Mouse (Mus musculus) gastrocnemius, postnatal 25 days (tissue): Measurements from ENCODE around the gene 2310039H08Rik. TPM values are rescaled to one million over a fixed set of nuclear protein-coding genes. Genes with fewer than 3 reads are reported as not detected.

Source experiments
- DNase-seq: peaks from one replicate; pipeline ENCODE4 v3.0.0; 2022
- long read RNA-seq, 2 experiments: library from polyadenylated mRNA; stranded (forward); transcript quantifications; one replicate each; pipeline ENCODE4 v2.0.0; 2021
- total RNA-seq, 2 experiments: library from RNA; stranded (reverse); gene quantifications; 1 replicate in 1 of 2; 2 replicates in 1 of 2; pipeline ENCODE4 v1.2.3; 2021

Gene 2310039H08Rik
- total RNA-seq, result 10 to 100 TPM; 34.9 to 35.0 TPM
- long read RNA-seq, experiment 1, transcript 2310039H08Rik-201 (1 exons, 762 nt), result major isoform, 130 of 130 reads
- long read RNA-seq, experiment 1, partial matches to known transcripts, result 0 of 130 reads
- long read RNA-seq, experiment 1, other reads (novel, unspliced or antisense), result 0 of 130 reads
- long read RNA-seq, experiment 2, transcript 2310039H08Rik-201 (1 exons, 762 nt), result major isoform, 121 of 121 reads
- long read RNA-seq, experiment 2, partial matches to known transcripts, result 0 of 121 reads
- long read RNA-seq, experiment 2, other reads (novel, unspliced or antisense), result 0 of 121 reads

- peak; percentile 84 for DNase-seq
These were observed at the start of gene 2310039H08Rik for GRCm38 (mm10) chr17:46772404-46773277. Gene 2310039H08Rik, plus strand, starts transcription at chr17:46772635.

GRCm38 (mm10) chr17:46724477-46725084, 47.9 kb upstream of the 2310039H08Rik start:
- no peak for DNase-seq

GRCm38 (mm10) chr17:46725273-46725672, 47.2 kb upstream of the 2310039H08Rik start:
- DNase-seq, result no peak

GRCm38 (mm10) chr17:46725731-46726645, 46.4 kb upstream of the 2310039H08Rik start:
- no peak for DNase-seq

GRCm38 (mm10) chr17:46727271-46727670, 45.2 kb upstream of the 2310039H08Rik start:
- no peak for DNase-seq

- no peak for DNase-seq
These were observed 44.4 kb upstream of the 2310039H08Rik start for GRCm38 (mm10) chr17:46728021-46728420.

GRCm38 (mm10) chr17:46728496-46728895, 43.9 kb upstream of the 2310039H08Rik start:
- DNase-seq, result no peak

GRCm38 (mm10) chr17:46728904-46729318, 43.5 kb upstream of the 2310039H08Rik start, which contains the start of gene Gnmt:
Gene Gnmt, minus strand, starts transcription at chr17:46729168.
- DNase-seq, result no peak

- DNase-seq, result no peak
These were observed 38.4 kb upstream of the 2310039H08Rik start for GRCm38 (mm10) chr17:46734055-46734454.

- no peak for DNase-seq
These were observed 37.1 kb upstream of the 2310039H08Rik start for GRCm38 (mm10) chr17:46735287-46735686.

GRCm38 (mm10) chr17:46736160-46736559, 36.3 kb upstream of the 2310039H08Rik start:
- no peak for DNase-seq

GRCm38 (mm10) chr17:46741305-46741704, 31.1 kb upstream of the 2310039H08Rik start:
- DNase-seq, result no peak

- no peak for DNase-seq
These were observed 29.4 kb upstream of the 2310039H08Rik start for GRCm38 (mm10) chr17:46742986-46743385.

- DNase-seq, result no peak
These were observed 26.9 kb upstream of the 2310039H08Rik start for GRCm38 (mm10) chr17:46745506-46745905.

GRCm38 (mm10) chr17:46747234-46747633, 25.2 kb upstream of the 2310039H08Rik start:
- DNase-seq, result no peak

- no peak for DNase-seq
These were observed 24.6 kb upstream of the 2310039H08Rik start for GRCm38 (mm10) chr17:46747806-46748205.

GRCm38 (mm10) chr17:46749282-46749681, 23.2 kb upstream of the 2310039H08Rik start:
- DNase-seq, result no peak

- DNase-seq, result no peak
These were observed 21.9 kb upstream of the 2310039H08Rik start for GRCm38 (mm10) chr17:46750580-46750979.

GRCm38 (mm10) chr17:46751056-46751793, 21.2 kb upstream of the 2310039H08Rik start:
- DNase-seq, result no peak

- peak; percentile 98 for DNase-seq
These were observed 20.5 kb upstream of the 2310039H08Rik start, which contains the start of gene Cnpy3 for GRCm38 (mm10) chr17:46751794-46752556. Gene Cnpy3, minus strand, starts transcription at chr17:46752214.
